Mouse (Mus musculus) limb, embryonic 14.5 days (tissue): ENCODE results near the gene Hspb8. TPM values are rescaled to one million over a fixed set of nuclear protein-coding genes. Genes with fewer than 3 reads are reported as not detected.
A peak's percentile ranks its signal among the peaks of the same experiment; 100 is the strongest.

Source experiments
- ATAC-seq: fragments of 200-750 bp; cut with Nextera tagmentation; 2 replicates; pipeline ENCODE4 v1.8.0; 2017; ENCODE audit warnings: low read depth, moderate number of reproducible peaks, moderate TSS enrichment; ENCODE audit not compliant: low FRiP score
- DNase-seq: peaks from one replicate; pipeline ENCODE4 v3.0.0-alpha.2; 2015; ENCODE audit warnings: low spot score
- H3K27ac ChIP-seq: fragments of 300-500 bp; sonication (generic); replicated peaks from 2 replicates; pipeline ENCODE4 v1.5.1; 2014; ENCODE audit warnings: low read depth, mild to moderate bottlenecking, low read length, moderate library complexity, mixed read lengths
- H3K27me3 ChIP-seq: fragments of 300-500 bp; sonication (generic); 2 replicates; pipeline ENCODE4 v1.6.1; 2014; ENCODE audit warnings: low read length, mixed read lengths; ENCODE audit not compliant: control insufficient read depth, insufficient read depth
- H3K36me3 ChIP-seq: fragments of 300-500 bp; sonication (generic); 2 replicates; pipeline ENCODE4 v1.6.1; 2014; ENCODE audit warnings: mild to moderate bottlenecking, low read length, moderate library complexity, mixed read lengths; ENCODE audit not compliant: control insufficient read depth, insufficient read depth
- H3K4me1 ChIP-seq: fragments of 300-500 bp; sonication (generic); 2 replicates; pipeline ENCODE4 v1.6.1; 2014; ENCODE audit warnings: antibody characterized with exemption, low read length, mixed read lengths; ENCODE audit not compliant: control insufficient read depth, insufficient read depth
- H3K4me2 ChIP-seq: fragments of 300-500 bp; sonication (generic); replicated peaks from 2 replicates; pipeline ENCODE4 v1.6.1; 2014; ENCODE audit warnings: low read depth, mild to moderate bottlenecking, low read length, moderate library complexity; ENCODE audit not compliant: severe bottlenecking
- H3K4me3 ChIP-seq: fragments of 300-500 bp; sonication (generic); replicated peaks from 2 replicates; pipeline ENCODE4 v1.5.1; 2014; ENCODE audit warnings: low read length
- H3K9ac ChIP-seq: fragments of 300-500 bp; sonication (generic); 2 replicates; pipeline ENCODE4 v1.6.1; 2014; ENCODE audit warnings: mild to moderate bottlenecking, low read depth, low read length, moderate library complexity; ENCODE audit not compliant: severe bottlenecking
- H3K9me3 ChIP-seq: fragments of 300-500 bp; sonication (generic); 2 replicates; pipeline ENCODE4 v1.6.1; 2016; ENCODE audit warnings: low read length; ENCODE audit not compliant: control insufficient read depth
- POLR2A ChIP-seq: fragments of 200-500 bp; IDR thresholded peaks from 2 replicates; pipeline ENCODE4 v1.8.0; 2012; ENCODE audit warnings: inconsistent platforms, mild to moderate bottlenecking, moderate library complexity, borderline replicate concordance; ENCODE audit not compliant: insufficient read depth, insufficient read length; ENCODE audit errors: extremely low read depth
- WGBS: fragments of 180-500 bp; shearing (Covaris S2); extraction: QIAGEN DNeasy Blood & Tissue Kit; methylation state at CpG from one replicate; pipeline ENCODE4 v1.1.7; 2014; 5-methylcytosine and 5-hydroxymethylcytosine counted together
- polyA plus RNA-seq, 2 experiments: library from polyadenylated mRNA; depleted of rRNA in 1 of 2; stranded (reverse) in 1 of 2; unstranded in 1 of 2; fragments of >200 nt; fragmentation: Nextera tagmentation in 1 of 2; extraction: Ambion mirVana in 1 of 2; gene quantifications; 2 replicates each; pipeline versions ENCODE4 v1.2.1 to v1.2.3; 2012 to 2014

The Hspb8 gene
- polyA plus RNA-seq, 2 experiments: 19.7 to 25.3 TPM

GRCm38 (mm10) chr5:116360751-116361150, 61.9 kb downstream of the Hspb8 start:
- Histone ChIP-seq H3K4me3 (no peak overlapping the region), H3K36me3 (no peaks in the 10 kb centered on the region), H3K27me3 (no peaks in the 10 kb centered on the region), H3K27ac (no peak overlapping the region), H3K9me3 (peaks cover 6% of the 10 kb centered on the region; the same call in 1 of the 2 replicates), H3K4me2 (no peak overlapping the region), H3K4me1 (no peaks in the 10 kb centered on the region), H3K9ac (no peak overlapping the region)
- 20% methylated on average over 4 of the region's 4 CpGs for WGBS
- ATAC-seq (peak; percentile 62; the same call in 1 of the 2 replicates), DNase-seq (peak; percentile 60)
- no peak for TF ChIP-seq POLR2A

Other genes with a start within 250 kb of the Hspb8 start
- 1.3 and 1.4 TPM in 2 replicates for gene Ccdc60, start 133.9 kb downstream of the Hspb8 start, polyA plus RNA-seq (2012; rRNA removed)
- 0.80 and 1.6 TPM in 2 replicates for gene Ccdc60, start 133.9 kb downstream of the Hspb8 start, polyA plus RNA-seq (2014; fragmentation: Nextera tagmentation; extraction: Ambion mirVana)
- 0.32 and 0.44 TPM in 2 replicates for gene Srrm4, start 169.0 kb upstream of the Hspb8 start, polyA plus RNA-seq (2012; rRNA removed)
- 0.10 and 0.80 TPM in 2 replicates for gene Srrm4, start 169.0 kb upstream of the Hspb8 start, polyA plus RNA-seq (2014; fragmentation: Nextera tagmentation; extraction: Ambion mirVana)